Mouse (Mus musculus) CH12.LX (cell line): ENCODE data around the gene Snx21. TPM values are rescaled to one million over a fixed set of nuclear protein-coding genes. Genes with fewer than 3 reads are reported as not detected.
A peak's percentile ranks its signal among the peaks of the same experiment; 100 is the strongest.

Experiments used
- DNase-seq: peaks from one replicate; pipeline ENCODE4 v3.0.0-alpha.2; 2013; ENCODE audit errors: extremely low read depth
- H3K27ac ChIP-seq: 2 replicates; pipeline ENCODE4 v1.5.1; 2012; ENCODE audit warnings: low read depth, mild to moderate bottlenecking, control low read depth, moderate library complexity; ENCODE audit not compliant: insufficient read depth
- H3K27me3 ChIP-seq: replicated peaks from 2 replicates; pipeline ENCODE3; 2012; ENCODE audit warnings: inconsistent platforms
- H3K36me3 ChIP-seq, 2 experiments: replicated peaks in 1 of 2; 2 replicates each; pipeline versions ENCODE3 to v1.6.1; 2012; ENCODE audit warnings: inconsistent platforms in 1 of 2, low read length in 1 of 2, mild to moderate bottlenecking in 1 of 2, mixed read lengths in 1 of 2, moderate library complexity in 1 of 2; ENCODE audit not compliant: control insufficient read depth in 1 of 2, insufficient read depth in 1 of 2
- H3K4me1 ChIP-seq, 2 experiments: 2 replicates each; pipeline ENCODE4 v1.6.1; 2012; ENCODE audit warnings: inconsistent platforms in 1 of 2, moderate library complexity in 1 of 2; ENCODE audit not compliant: insufficient read depth in 2 of 2, control insufficient read depth in 1 of 2
- H3K4me2 ChIP-seq: 2 replicates; pipeline ENCODE4 v1.6.1; 2012; ENCODE audit warnings: low read depth, mild to moderate bottlenecking, control low read depth; ENCODE audit not compliant: poor library complexity, insufficient read depth, severe bottlenecking
- H3K4me3 ChIP-seq, 3 experiments: fragments of 150-350 bp in 1 of 3; sonication (generic) in 1 of 3; replicated peaks in 1 of 3; 2 replicates each; pipeline versions ENCODE3 to v1.5.1; 2011 to 2012; ENCODE audit warnings: low read depth in 2 of 3, low read length in 2 of 3, mild to moderate bottlenecking in 2 of 3, moderate library complexity in 2 of 3, control low read depth in 1 of 3, improper control_type of control experiment in 1 of 3, inconsistent platforms in 1 of 3, mixed read lengths in 1 of 3; ENCODE audit not compliant: poor library complexity in 1 of 3
- H3K79me2 ChIP-seq: replicated peaks from 2 replicates; pipeline ENCODE4 v1.6.1; 2012; ENCODE audit warnings: mild to moderate bottlenecking, moderate library complexity; ENCODE audit not compliant: control insufficient read depth, poor library complexity, insufficient read depth, severe bottlenecking; ENCODE audit errors: extremely low read depth
- H3K9ac ChIP-seq: 2 replicates; pipeline ENCODE4 v1.6.1; 2012; ENCODE audit warnings: low read depth, mild to moderate bottlenecking, control low read depth, moderate library complexity; ENCODE audit not compliant: insufficient read depth
- H3K9me3 ChIP-seq: replicated peaks from 2 replicates; pipeline ENCODE3; 2012; ENCODE audit warnings: low read length, inconsistent platforms, mixed read lengths
- CHD2 ChIP-seq: IDR thresholded peaks from 2 replicates; pipeline ENCODE4 v1.6.1; 2011; ENCODE audit warnings: low read length, improper control_type of control experiment
- CTCF ChIP-seq, 2 experiments: IDR thresholded peaks in 1 of 2; conservative IDR thresholded peaks in 1 of 2; 2 replicates each; pipeline ENCODE4 v1.5.1; 2011 to 2012; ENCODE audit warnings: low read depth in 2 of 2, low read length in 2 of 2, improper control_type of control experiment in 1 of 2, inconsistent platforms in 1 of 2, mild to moderate bottlenecking in 1 of 2, moderate library complexity in 1 of 2
- E2F4 ChIP-seq: IDR thresholded peaks from 2 replicates; pipeline ENCODE4 v1.6.1; 2011; ENCODE audit warnings: low read depth, low read length, improper control_type of control experiment; ENCODE audit not compliant: insufficient replicate concordance
- ELF1 ChIP-seq: IDR thresholded peaks from 2 replicates; pipeline ENCODE4 v1.6.1; 2014; ENCODE audit warnings: low read depth, mild to moderate bottlenecking, inconsistent platforms, low read length, improper control_type of control experiment
- HCFC1 ChIP-seq: IDR thresholded peaks from 2 replicates; pipeline ENCODE4 v1.6.1; 2012; ENCODE audit warnings: low read depth, mild to moderate bottlenecking, inconsistent platforms, low read length, improper control_type of control experiment
- IRF4 ChIP-seq: IDR thresholded peaks from 2 replicates; pipeline ENCODE4 v1.6.1; 2014; ENCODE audit warnings: low read depth, mild to moderate bottlenecking, inconsistent platforms, low read length, improper control_type of control experiment
- JUN ChIP-seq: IDR thresholded peaks from 2 replicates; pipeline ENCODE4 v1.6.1; 2011; ENCODE audit warnings: low read depth, mild to moderate bottlenecking, low read length, improper control_type of control experiment, moderate library complexity; ENCODE audit not compliant: insufficient read depth
- JUND ChIP-seq: conservative IDR thresholded peaks from 2 replicates; pipeline ENCODE4 v1.6.1; 2011; ENCODE audit warnings: low read depth, low read length, improper control_type of control experiment
- KAT2A ChIP-seq: IDR thresholded peaks from 2 replicates; pipeline ENCODE4 v1.6.1; 2012; ENCODE audit warnings: low read length, improper control_type of control experiment, inconsistent platforms; ENCODE audit not compliant: insufficient replicate concordance
- MAX ChIP-seq: IDR thresholded peaks from 2 replicates; pipeline ENCODE4 v1.6.1; 2011; ENCODE audit warnings: low read length, improper control_type of control experiment
- MAZ ChIP-seq: IDR thresholded peaks from 2 replicates; pipeline ENCODE4 v1.6.1; 2012; ENCODE audit warnings: low read depth, mild to moderate bottlenecking, inconsistent platforms, low read length, improper control_type of control experiment, moderate library complexity
- MEF2A ChIP-seq: IDR thresholded peaks from 2 replicates; pipeline ENCODE4 v1.6.1; 2014; ENCODE audit warnings: low read depth, mild to moderate bottlenecking, inconsistent platforms, low read length, improper control_type of control experiment, borderline replicate concordance
- MXI1 ChIP-seq: IDR thresholded peaks from 2 replicates; pipeline ENCODE4 v1.6.1; 2011; ENCODE audit warnings: mild to moderate bottlenecking, low read depth, low read length, improper control_type of control experiment
- NELFE ChIP-seq: IDR thresholded peaks from 2 replicates; pipeline ENCODE4 v1.6.1; 2011; ENCODE audit warnings: low read depth, low read length, improper control_type of control experiment
- NRF1 ChIP-seq: IDR thresholded peaks from 2 replicates; pipeline ENCODE4 v1.6.1; 2014; ENCODE audit warnings: low read depth, mild to moderate bottlenecking, inconsistent platforms, low read length, improper control_type of control experiment, moderate library complexity
- POLR2A ChIP-seq: IDR thresholded peaks from 2 replicates; pipeline ENCODE4 v1.6.1; 2011; ENCODE audit warnings: low read depth, mild to moderate bottlenecking, improper control_type of control experiment, low read length
- POLR2AphosphoS2 ChIP-seq: IDR thresholded peaks from 2 replicates; pipeline ENCODE4 v1.6.1; 2011; ENCODE audit warnings: low read depth, low read length, improper control_type of control experiment
- RAD21 ChIP-seq: IDR thresholded peaks from 2 replicates; pipeline ENCODE4 v1.6.1; 2011; ENCODE audit warnings: low read depth, mild to moderate bottlenecking, low read length, improper control_type of control experiment, moderate library complexity
- RCOR1 ChIP-seq: conservative IDR thresholded peaks from 2 replicates; pipeline ENCODE4 v1.6.1; 2012; ENCODE audit warnings: low read depth, mild to moderate bottlenecking, inconsistent platforms, low read length, improper control_type of control experiment
- SIN3A ChIP-seq: IDR thresholded peaks from 2 replicates; pipeline ENCODE4 v1.6.1; 2012; ENCODE audit warnings: low read length, improper control_type of control experiment, inconsistent platforms
- TBP ChIP-seq: conservative IDR thresholded peaks from 2 replicates; pipeline ENCODE4 v1.6.1; 2011; ENCODE audit warnings: low read depth, low read length, improper control_type of control experiment
- TCF12 ChIP-seq: IDR thresholded peaks from 2 replicates; pipeline ENCODE4 v1.6.1; 2014; ENCODE audit warnings: low read depth, mild to moderate bottlenecking, inconsistent platforms, low read length, improper control_type of control experiment
- USF1 ChIP-seq: IDR thresholded peaks from 2 replicates; pipeline ENCODE4 v1.6.1; 2014; ENCODE audit warnings: low read depth, mild to moderate bottlenecking, inconsistent platforms, low read length, improper control_type of control experiment
- ZC3H11A ChIP-seq: IDR thresholded peaks from 2 replicates; pipeline ENCODE4 v1.6.1; 2012; ENCODE audit warnings: low read depth, mild to moderate bottlenecking, inconsistent platforms, low read length, improper control_type of control experiment
- ZMIZ1 ChIP-seq: IDR thresholded peaks from 2 replicates; pipeline ENCODE4 v1.6.1; 2012; ENCODE audit warnings: low read depth, mild to moderate bottlenecking, inconsistent platforms, low read length, improper control_type of control experiment
- dilution Hi-C: fragments of 300-500 bp; cut with MboI; formaldehyde crosslinking; loops from 2 replicates; pipeline ENCODE4 v1.14.3; 2020; ENCODE audit warnings: low sequenced_read_pairs; ENCODE audit not compliant: extremely low pct_unique_long_range_greater_than_20kb, extremely low pct_ligation_motif_present
- in situ Hi-C: fragments of 300-500 bp; cut with MboI; formaldehyde crosslinking; loops from 3 replicates; pipeline ENCODE4 v1.14.3; 2019; ENCODE audit warnings: low sequenced_read_pairs, low pct_ligation_motif_present, low pct_unique_long_range_greater_than_20kb, mixed read lengths
- polyA plus RNA-seq: library from polyadenylated mRNA; unstranded; fragments of >175 nt; gene quantifications from 2 replicates; pipeline ENCODE4 v1.2.1, GENCODE M21; 2012; ENCODE audit warnings: low read depth; ENCODE audit not compliant: insufficient read length
- total RNA-seq, 2 experiments: library from RNA; depleted of rRNA; stranded (reverse); fragments of 300-350 nt in 1 of 2; fragments of >200 nt in 1 of 2; gene quantifications; 2 replicates each; pipeline ENCODE4 v1.2.3; 2012 to 2014

Gene Snx21
- total and polyA plus RNA-seq, 3 experiments = 0.71 to 3.3 (median 1.5) TPM

GRCm38 (mm10) chr2:164817703-164818102 is 32.1 kb downstream of the Snx21 start:
- H3K36me3 ChIP-seq = peaks cover 11 to 47% of the 10 kb centered on the region in 2 experiments

GRCm38 (mm10) chr2:164821060-164821459 is 35.4 kb downstream of the Snx21 start:
- H3K4me1 ChIP-seq = peaks cover 0 to 14% of the 10 kb centered on the region in 2 experiments; a peak in 3 of 4 replicates

More at GRCm38 (mm10) chr2:164817703-164818102, 32.1 kb downstream of the Snx21 start:
- Histone ChIP-seq H3K4me3 (no peak overlapping the region), H3K79me2 (no peaks in the 10 kb centered on the region), H3K27ac (no peak overlapping the region), H3K4me1 (peaks cover 0 to 6% of the 10 kb centered on the region in 2 experiments; a peak in 2 of 4 replicates), H3K9me3 (no peaks in the 10 kb centered on the region), H3K27me3 (no peaks in the 10 kb centered on the region), H3K4me2 (no peak overlapping the region), H3K9ac (no peak overlapping the region)
- TF ChIP-seq RCOR1 (no peak), CTCF (conservative IDR thresholded peaks at IDR 0.05 in 1 of 2, IDR thresholded peaks at IDR 0.05 in 1 of 2; ENCODE audit: low read depth in 2 of 2, low read length in 2 of 2) (peak in 1 of 2 experiments; percentile 29; a peak in 2 of 4 replicates)
- in situ Hi-C loops (no loop called here), dilution Hi-C loops (no loop called here)
- no peak for DNase-seq

GRCm38 (mm10) chr2:164822636-164823165 is 37.1 kb downstream of the Snx21 start, which contains the start of gene Zswim1:
Gene Zswim1, plus strand, starts transcription at chr2:164822686.
- peak within 1 kb of the TSS; percentile 37; the same call in 1 of the 2 replicates for H3K27ac ChIP-seq
- in situ Hi-C loops = no loop called here
- H3K36me3 ChIP-seq = peaks cover 40 to 61% of the 10 kb centered on the region in 2 experiments
- peak; percentile 64 for TF ChIP-seq HCFC1
- TF ChIP-seq CHD2 = peak; percentile 87
- no peak for TF ChIP-seq MAZ
- peak; percentile 87 for TF ChIP-seq NELFE
- peak; percentile 73; the same call in 1 of the 2 replicates for TF ChIP-seq SIN3A
- peak; percentile 48; the same call in 1 of the 2 replicates for TF ChIP-seq TBP
- no peak for TF ChIP-seq E2F4
- TF ChIP-seq POLR2AphosphoS2 = peak; percentile 67; the same call in 1 of the 2 replicates
- TF ChIP-seq MXI1 = peak; percentile 93
- peak; percentile 74 for TF ChIP-seq JUND
- no peak for TF ChIP-seq ZC3H11A
- TF ChIP-seq NRF1 = peak; percentile 45; the same call in 1 of the 2 replicates
- TF ChIP-seq USF1 = no peak
- TF ChIP-seq JUN = peak; percentile 49
- TF ChIP-seq ELF1 = peak; percentile 79
- TF ChIP-seq MEF2A = peak; percentile 50
- TF ChIP-seq POLR2A = peak; percentile 94
- no peak for TF ChIP-seq RAD21
- peak; percentile 89 for TF ChIP-seq IRF4
- TF ChIP-seq TCF12 = peak; percentile 89
- 0 out of 2 replicates have a peak, but pooled peaks have one; percentile 17 for TF ChIP-seq KAT2A
- TF ChIP-seq ZMIZ1 = peak; percentile 76; the same call in 1 of the 2 replicates

More at GRCm38 (mm10) chr2:164821060-164821459, 35.4 kb downstream of the Snx21 start:
- no peak overlapping the region for H3K27ac ChIP-seq
- H3K9me3 ChIP-seq = no peaks in the 10 kb centered on the region
- no peak for TF ChIP-seq MAX
- TF ChIP-seq ZC3H11A = no peak
- in situ Hi-C loops (no loop called here), dilution Hi-C loops (no loop called here)
- no peaks in the 10 kb centered on the region; the same call in 1 of the 2 replicates for H3K79me2 ChIP-seq
- H3K36me3 ChIP-seq = peaks cover 26 to 45% of the 10 kb centered on the region in 2 experiments
- H3K4me3 ChIP-seq = no peak overlapping the region
- no peak overlapping the region for H3K9ac ChIP-seq
- no peaks in the 10 kb centered on the region for H3K27me3 ChIP-seq
- H3K4me2 ChIP-seq = no peak overlapping the region
- no peak for DNase-seq

More at GRCm38 (mm10) chr2:164822636-164823165, 37.1 kb downstream of the Snx21 start, which contains the start of gene Zswim1:
- H3K9me3 ChIP-seq = no peaks in the 10 kb centered on the region
- peaks cover 0 to 22% of the 10 kb centered on the region in 2 experiments; a peak in 3 of 4 replicates for H3K4me1 ChIP-seq
- H3K79me2 ChIP-seq = no peaks in the 10 kb centered on the region; the same call in 1 of the 2 replicates
- H3K4me2 ChIP-seq = peak within 1 kb of the TSS; percentile 72
- H3K4me3 ChIP-seq = peak within 1 kb of the TSS; percentile 74 to 97 (median 89)
- peak within 1 kb of the TSS; percentile 51 for H3K9ac ChIP-seq
- peak; percentile 97 for DNase-seq
- dilution Hi-C loops = no loop called here
- H3K27me3 ChIP-seq = no peaks in the 10 kb centered on the region
